Mouse (Mus musculus): ENCODE results near the gene Gm44973. TPM values are rescaled to one million over a fixed set of nuclear protein-coding genes. Genes with fewer than 3 reads are reported as not detected.

The Gm44973 gene
- 0.48 TPM for polyA plus RNA-seq (2014; fragmentation: Illumina TruSeq; extraction: RNeasy Lipid Tissue Mini Kit (QIAGEN cat#74804); ENCODE audit: low replicate concordance)

DNA sequence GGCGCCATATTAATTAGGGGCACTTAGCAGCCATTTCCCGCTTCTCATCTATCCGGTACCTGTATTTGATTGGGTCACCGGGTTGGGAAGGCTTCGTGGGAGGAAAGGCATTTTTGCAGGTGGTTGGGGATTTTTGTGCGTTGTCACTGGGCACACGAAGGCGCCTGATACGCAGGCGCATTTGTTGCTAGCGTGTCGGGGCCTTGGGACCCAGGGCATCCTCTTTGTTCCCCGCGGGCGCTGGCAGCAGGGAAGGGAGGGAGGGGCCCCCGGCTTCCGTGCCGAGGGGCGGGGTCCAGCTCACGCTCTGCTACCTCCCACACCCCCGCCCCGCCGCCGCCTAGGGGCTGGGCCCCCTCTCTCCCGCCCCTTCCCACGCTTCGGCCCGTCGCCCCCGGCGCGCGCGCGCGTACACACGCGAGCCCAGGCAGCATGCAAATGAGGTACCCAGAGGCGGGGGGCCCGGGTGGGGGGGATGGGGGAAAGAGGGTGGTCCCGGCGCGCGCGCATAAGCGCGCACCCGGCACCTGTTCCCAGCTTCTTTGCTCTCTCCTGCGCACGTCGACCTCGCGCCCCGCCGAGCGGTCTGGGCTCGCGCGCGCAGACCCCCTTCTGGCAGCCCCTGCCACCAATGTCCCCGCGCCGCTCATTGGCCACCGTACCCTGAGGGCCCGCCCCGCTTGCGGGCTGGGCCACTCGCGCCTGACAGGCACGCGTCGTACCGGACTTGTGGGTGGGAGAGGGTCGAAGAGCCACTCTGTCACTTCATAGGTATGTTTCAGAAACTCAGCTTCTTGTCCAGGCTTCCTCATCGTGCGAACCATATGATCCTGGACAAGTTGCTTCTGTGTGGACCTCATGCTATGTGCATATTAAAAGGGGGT lies at the start of gene Gm44973:
TSS of gene Gm44973 (plus strand) at position 379 of the 884 bp plus-strand sequence.

DNA sequence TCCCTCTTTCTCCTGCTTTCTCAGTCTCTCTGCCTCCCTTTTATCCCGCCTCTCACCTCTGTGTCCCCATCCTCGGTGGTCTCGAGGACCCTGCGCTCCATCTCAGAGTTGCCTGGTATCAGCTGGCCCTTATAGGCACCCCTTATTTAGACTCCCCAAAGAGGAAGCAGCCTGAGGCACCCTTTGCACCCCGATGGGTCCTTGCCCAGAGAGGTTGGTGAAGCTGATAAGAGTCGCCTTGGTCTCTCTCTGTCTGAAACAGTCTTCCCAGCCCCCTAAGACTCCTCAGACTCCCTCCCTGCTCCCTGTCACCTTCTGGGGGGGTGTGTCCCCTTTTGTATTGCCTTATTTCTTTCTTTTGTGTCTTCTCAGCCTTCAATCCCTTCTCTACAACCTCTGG lies 44.2 kb upstream of the Gm44973 start, which contains the start of gene Sbk3:
TSS of gene Sbk3 (minus strand) at position 101 of the 400 bp plus-strand sequence.

DNA sequence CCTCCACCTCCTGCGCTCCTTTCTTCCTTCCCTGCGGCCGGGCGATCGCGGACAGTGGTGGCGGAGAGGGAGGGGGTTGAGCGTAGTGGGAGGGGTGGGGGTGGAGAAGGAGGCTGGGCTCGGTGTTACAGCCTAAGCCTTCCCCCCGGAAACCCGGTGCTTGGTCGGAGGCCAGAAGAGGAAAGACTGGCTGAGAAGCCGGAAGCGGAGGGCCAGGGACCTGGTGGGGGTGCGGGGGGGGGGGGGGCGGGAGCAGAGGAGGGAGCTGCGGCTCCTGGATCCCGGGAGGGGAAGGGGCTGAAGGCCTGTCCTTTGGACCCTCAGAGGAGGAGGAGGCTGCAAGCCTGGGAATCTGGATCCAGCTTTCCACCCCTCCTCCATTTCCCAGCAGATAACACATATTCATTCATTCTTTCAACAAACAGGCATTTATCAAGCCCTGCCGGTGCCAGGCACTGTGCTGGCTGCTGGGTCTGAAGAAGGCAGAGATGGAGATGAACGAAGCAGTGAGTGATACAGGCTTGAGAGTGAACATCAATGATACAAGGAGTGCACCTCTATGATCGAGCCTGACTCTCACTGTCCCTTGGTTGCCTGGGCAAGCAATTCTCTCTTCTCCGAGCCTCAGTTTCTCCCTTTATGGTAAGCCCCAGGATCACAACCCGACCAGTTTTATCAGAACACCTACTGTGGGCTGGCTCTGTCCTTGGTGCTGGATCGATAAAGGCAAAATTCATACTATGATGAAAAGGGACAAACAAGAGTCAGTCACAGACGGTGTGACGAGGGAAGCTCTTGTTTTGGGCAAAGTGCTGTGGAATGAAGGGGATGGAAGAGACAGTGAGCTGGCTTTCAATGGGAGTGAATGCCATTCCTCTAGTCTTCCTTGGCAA lies 19.0 kb upstream of the Gm44973 start, which contains the start of gene Zfp579:
TSS of gene Zfp579 (minus strand) at position 156 of the 893 bp plus-strand sequence.

DNA sequence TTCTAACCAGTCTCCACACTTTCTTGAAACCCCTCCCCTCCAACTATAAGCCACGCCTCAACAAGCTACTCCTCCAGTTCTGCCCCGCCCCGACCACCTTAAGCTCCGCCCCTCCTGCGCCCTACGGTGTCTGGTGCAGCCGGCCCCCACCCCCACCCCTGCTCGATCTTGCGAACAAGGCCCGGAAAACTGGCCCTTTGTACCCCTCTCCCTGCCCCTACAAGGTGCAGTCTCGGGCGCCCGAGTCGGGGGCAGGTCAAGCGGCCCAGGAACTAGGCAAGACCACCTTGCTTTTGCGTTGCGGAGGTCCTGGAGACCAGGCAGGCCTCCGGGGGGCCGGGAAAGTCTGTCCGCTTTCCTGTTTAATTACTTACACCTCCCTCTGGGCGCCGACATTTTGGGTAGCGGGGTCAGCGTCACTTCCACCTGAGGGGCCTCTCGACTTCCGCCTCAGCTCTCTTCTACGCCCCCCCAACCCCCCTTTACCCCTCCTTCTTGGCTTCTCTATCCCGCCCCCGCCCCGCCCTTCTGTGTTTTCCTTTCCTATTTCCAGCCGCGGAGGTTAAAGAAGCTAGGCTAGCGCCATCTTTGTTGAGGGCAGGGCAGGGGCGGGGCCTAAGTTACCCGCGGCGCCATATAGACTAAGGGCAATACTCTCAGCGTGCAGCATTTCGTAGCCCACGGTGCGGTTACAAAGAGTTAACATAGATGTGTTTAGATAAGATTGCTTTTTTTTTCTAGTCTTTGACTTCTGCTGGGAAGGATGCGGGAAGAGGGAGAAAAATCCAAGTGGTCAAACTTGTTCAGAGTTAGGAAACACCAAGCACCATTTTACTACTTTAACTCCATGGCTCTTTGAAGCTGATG lies 812 bp upstream of the Gm44973 start, which contains the start of the genes Zfp524 and Fiz1:
TSS of gene Zfp524 (plus strand) at position 165 of the 867 bp plus-strand sequence.
TSS of gene Fiz1 (minus strand) at position 447 of the 867 bp plus-strand sequence.

DNA sequence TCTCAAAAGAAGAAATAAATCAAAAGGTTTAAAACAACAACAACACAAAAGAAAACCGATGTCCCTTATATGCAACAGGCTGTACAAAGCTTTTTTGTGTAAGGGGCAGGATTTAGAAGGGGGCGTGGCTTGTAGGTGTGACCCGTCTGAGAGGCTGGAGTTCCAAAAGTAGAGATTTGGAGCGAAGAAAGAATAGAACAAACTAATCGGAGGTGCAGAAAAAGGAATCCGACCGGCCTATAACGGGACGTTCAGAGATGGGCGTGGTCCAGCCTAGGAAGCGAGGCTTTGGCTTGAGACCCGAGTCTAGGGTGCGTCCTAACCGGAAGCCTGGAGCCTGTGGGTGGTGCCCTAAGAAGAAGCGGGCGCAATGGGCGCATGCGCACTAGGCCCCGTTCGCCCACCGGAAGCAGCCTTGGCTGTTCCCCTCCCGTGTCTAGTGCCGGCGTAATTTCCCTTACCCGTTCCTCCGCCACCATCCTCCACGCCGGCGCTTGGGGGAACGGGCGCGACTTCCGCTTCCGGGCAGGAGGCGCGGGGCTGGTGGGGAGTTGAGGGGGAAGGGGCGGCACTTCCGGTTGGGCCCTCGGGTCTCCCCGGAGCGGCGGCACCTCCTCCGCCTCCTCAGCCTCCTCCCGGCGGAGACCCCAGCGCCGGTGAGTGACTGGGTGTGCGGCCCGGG lies 4.8 kb downstream of the Gm44973 start, which contains the start of the genes Zfp865 and Ccdc106:
TSS of gene Zfp865 (plus strand) at position 377 of the 682 bp plus-strand sequence.
TSS of gene Ccdc106 (plus strand) at position 554 of the 682 bp plus-strand sequence.

DNA sequence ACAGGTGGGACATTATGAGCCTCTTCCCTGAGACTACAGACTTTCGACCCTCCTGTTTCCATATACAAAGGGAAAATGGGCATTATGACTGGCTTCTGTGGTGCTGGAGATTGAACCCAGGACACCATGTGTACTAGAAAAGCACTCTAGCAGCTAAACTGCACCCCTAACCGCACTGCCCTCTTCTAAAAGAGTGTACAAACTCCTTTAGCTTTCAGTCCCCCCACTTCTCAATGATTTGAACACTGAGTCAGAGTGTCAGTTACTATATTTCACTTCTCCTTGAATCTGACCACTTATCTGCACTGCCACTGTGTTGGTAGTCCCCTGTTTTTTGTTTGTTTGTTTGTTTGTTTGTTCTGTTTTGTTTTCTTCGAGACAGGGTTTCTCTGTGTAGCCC lies 18.5 kb downstream of the Gm44973 start, which contains the start of gene 4632433K11Rik:
TSS of gene 4632433K11Rik (plus strand) at position 301 of the 400 bp plus-strand sequence.

DNA sequence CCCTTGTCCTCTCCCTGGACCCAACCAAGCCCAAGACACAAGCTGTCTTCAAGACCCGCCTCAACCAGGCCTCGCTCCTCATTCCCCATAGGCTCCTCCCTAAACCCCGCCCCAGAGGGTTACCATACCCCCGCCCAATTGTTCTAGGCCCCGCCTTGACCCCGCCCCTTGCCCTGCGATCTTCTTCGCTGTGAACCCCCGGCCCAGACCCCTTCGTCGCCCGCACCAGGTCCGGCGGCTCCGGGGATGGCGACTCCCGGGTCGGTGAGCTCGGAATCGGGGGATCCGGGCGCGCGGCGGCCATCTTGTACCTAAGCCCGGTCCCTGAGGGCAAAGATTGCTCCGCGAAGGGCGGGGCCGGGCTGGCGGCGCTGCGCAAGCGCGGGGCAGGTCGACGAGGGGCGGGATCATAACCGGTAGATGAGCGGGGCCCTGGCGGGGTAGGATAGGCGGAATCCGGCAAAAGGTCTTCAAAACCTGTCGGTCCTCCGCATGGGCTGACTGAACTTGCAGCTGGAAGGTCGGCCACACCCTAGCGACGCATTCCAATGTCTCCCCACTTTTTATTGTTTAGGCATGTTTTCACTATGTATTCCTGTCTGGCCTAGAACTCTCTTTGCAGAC lies 22.9 kb downstream of the Gm44973 start, which contains the start of gene Zfp784:
TSS of gene Zfp784 (minus strand) at position 338 of the 624 bp plus-strand sequence.

DNA sequence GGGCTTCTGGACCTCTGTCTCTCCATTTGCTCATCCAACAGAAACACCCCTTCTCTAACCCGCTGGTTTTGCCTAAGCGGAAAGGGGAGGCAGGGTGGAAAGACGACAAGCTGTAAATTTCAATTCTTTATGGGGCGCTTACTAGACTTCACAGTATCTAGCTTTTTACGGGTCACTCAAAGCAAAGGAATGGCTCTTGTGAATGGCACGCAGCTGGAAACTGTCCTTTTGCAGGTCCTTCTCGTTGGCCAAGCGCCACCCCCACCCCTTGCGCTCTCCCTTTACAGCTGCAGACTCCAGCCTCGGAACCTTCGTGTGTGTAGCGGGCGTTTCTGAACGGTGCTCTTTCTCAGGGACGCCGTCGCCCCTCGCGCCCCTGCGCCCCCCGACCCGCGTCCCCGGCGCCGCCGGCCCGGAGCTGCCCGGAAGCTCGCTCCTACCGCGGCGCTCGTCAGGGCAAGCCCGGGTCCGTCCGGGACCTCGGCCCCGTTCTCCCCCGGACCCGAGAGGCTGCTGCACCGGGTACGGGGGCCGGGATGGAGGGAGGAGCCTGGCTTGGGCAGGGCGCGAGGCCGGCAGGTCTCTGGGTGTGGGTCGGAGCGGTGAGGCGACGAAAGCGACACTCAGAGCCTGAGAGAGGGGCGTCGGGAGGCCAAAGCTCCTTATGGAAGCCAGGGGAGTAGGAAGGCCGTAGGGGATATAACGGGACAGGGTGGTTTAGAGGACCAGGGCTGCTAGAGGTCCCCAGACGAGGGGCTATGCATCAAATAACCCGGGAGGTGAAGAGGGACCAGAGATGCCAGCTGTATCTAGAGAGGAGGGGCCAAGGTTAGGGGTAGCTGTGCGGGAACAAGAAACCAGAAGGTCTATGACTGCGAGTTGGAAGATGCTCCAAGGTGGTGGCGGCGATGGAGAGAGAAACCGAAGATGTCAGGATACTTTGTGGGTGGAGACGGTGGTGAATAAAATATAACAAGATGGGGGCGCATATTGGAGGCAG lies 36.2 kb downstream of the Gm44973 start, which contains the start of gene Zfp580:
TSS of gene Zfp580 (plus strand) at position 346 of the 1,000 bp plus-strand sequence.

DNA sequence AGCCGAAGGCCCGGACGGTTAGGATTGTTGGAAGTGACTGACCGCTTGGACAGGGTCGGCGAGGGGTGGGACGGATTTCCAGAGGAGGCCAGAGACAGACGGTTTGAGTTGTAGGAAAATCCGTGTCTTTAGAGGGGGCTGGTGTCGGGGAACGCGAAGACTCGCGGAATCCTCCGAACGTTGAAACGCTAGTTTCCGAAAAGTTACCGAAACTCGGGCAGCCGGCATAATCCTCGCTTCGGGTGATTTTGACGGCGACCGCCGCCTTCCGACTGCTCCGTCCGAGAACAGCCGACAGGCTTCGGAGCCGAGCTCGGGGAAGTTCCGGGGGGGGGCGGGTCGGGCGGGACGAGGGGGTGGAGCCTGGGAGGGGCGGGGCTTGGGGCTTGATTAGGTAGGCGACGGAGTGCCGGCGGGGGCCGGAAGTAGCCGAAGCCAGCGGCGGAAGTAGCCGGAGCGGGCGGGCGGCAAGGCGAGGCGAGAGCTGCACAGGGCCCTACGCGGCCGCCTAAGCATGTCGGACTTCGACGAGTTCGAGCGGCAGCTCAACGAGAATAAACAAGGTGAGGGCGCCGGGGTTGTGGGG lies 46.6 kb downstream of the Gm44973 start, which contains the start of gene U2af2:
TSS of gene U2af2 (plus strand) at position 370 of the 586 bp plus-strand sequence.

DNA sequence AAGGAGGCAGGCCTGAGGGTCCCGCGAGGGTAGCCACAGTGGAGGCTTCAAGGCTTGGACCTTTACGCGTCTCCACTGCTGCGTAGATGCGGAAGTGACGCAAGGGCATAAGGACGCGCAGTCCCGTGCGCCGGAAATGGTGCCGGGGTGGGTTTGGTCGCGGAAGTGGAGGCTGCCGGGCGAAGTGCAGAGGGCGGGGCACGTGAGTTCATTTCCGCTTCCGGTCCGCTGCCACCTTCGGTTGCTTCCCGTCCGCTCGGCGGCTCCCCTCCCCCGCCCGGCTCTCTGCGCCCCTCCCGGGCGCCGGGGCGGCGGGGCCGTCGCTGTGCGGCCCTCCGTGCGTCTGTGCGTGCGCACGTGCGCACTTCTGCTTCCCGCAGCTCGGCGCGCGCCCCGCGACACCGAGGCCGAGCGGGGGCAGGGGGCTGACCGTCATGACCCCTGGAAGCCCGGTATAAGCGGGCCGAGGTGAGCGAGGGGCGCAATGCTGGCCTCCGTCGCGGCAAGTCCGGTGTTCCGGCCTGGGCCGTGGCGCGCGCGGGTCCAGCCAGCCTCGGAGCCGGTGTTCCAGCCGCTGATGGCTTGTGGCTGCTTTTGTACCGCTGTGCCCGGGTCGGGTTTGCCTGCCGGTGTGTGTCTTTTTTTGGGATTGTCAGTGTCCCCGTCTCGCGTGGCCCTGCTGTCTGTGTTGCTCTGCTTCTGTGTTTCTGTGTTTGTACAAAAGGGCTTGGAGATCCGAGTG lies 64.9 kb downstream of the Gm44973 start, which contains the start of gene Epn1:
TSS of gene Epn1 (plus strand) at position 226 of the 742 bp plus-strand sequence.

Other genes starting within 250 kb of the Gm44973 start
- gene Fam71e2, start 244.2 kb upstream of the Gm44973 start, polyA plus RNA-seq (2014; fragmentation: Illumina TruSeq; extraction: RNeasy Lipid Tissue Mini Kit (QIAGEN cat#74804); ENCODE audit: low replicate concordance): not detected
- not detected for gene Il11, start 232.6 kb upstream of the Gm44973 start, polyA plus RNA-seq (2014; fragmentation: Illumina TruSeq; extraction: RNeasy Lipid Tissue Mini Kit (QIAGEN cat#74804); ENCODE audit: low replicate concordance)
- not detected for gene Tmem190, start 232.6 kb upstream of the Gm44973 start, polyA plus RNA-seq (2014; fragmentation: Illumina TruSeq; extraction: RNeasy Lipid Tissue Mini Kit (QIAGEN cat#74804); ENCODE audit: low replicate concordance)
- gene Tmem238, start 225.8 kb upstream of the Gm44973 start, polyA plus RNA-seq (2014; fragmentation: Illumina TruSeq; extraction: RNeasy Lipid Tissue Mini Kit (QIAGEN cat#74804); ENCODE audit: low replicate concordance): 1.0 TPM
- 4.2 TPM for gene Rpl28, start 222.6 kb upstream of the Gm44973 start, polyA plus RNA-seq (2014; fragmentation: Illumina TruSeq; extraction: RNeasy Lipid Tissue Mini Kit (QIAGEN cat#74804); ENCODE audit: low replicate concordance)
- 2.9 TPM for gene Ube2s, start 202.9 kb upstream of the Gm44973 start, polyA plus RNA-seq (2014; fragmentation: Illumina TruSeq; extraction: RNeasy Lipid Tissue Mini Kit (QIAGEN cat#74804); ENCODE audit: low replicate concordance)
- 0.19 TPM for gene Shisa7, start 170.8 kb upstream of the Gm44973 start, polyA plus RNA-seq (2014; fragmentation: Illumina TruSeq; extraction: RNeasy Lipid Tissue Mini Kit (QIAGEN cat#74804); ENCODE audit: low replicate concordance)
- gene Isoc2b, start 145.2 kb upstream of the Gm44973 start, polyA plus RNA-seq (2014; fragmentation: Illumina TruSeq; extraction: RNeasy Lipid Tissue Mini Kit (QIAGEN cat#74804); ENCODE audit: low replicate concordance): 0.97 TPM
- gene Isoc2a, start 138.3 kb upstream of the Gm44973 start, polyA plus RNA-seq (2014; fragmentation: Illumina TruSeq; extraction: RNeasy Lipid Tissue Mini Kit (QIAGEN cat#74804); ENCODE audit: low replicate concordance): 0.85 TPM
- not detected for gene Gm36210, start 109.0 kb upstream of the Gm44973 start, polyA plus RNA-seq (2014; fragmentation: Illumina TruSeq; extraction: RNeasy Lipid Tissue Mini Kit (QIAGEN cat#74804); ENCODE audit: low replicate concordance)
- not detected for gene Zfp628, start 100.3 kb upstream of the Gm44973 start, polyA plus RNA-seq (2014; fragmentation: Illumina TruSeq; extraction: RNeasy Lipid Tissue Mini Kit (QIAGEN cat#74804); ENCODE audit: low replicate concordance)
- gene Nat14, start 93.5 kb upstream of the Gm44973 start, polyA plus RNA-seq (2014; fragmentation: Illumina TruSeq; extraction: RNeasy Lipid Tissue Mini Kit (QIAGEN cat#74804); ENCODE audit: low replicate concordance): 0.59 TPM
- not detected for gene Ssc5d, start 89.7 kb upstream of the Gm44973 start, polyA plus RNA-seq (2014; fragmentation: Illumina TruSeq; extraction: RNeasy Lipid Tissue Mini Kit (QIAGEN cat#74804); ENCODE audit: low replicate concordance)
- not detected for gene Sbk2, start 51.1 kb upstream of the Gm44973 start, polyA plus RNA-seq (2014; fragmentation: Illumina TruSeq; extraction: RNeasy Lipid Tissue Mini Kit (QIAGEN cat#74804); ENCODE audit: low replicate concordance)
- gene Sbk3, start 44.3 kb upstream of the Gm44973 start, polyA plus RNA-seq (2014; fragmentation: Illumina TruSeq; extraction: RNeasy Lipid Tissue Mini Kit (QIAGEN cat#74804); ENCODE audit: low replicate concordance): not detected
- gene Zfp579, start 19.3 kb upstream of the Gm44973 start, polyA plus RNA-seq (2014; fragmentation: Illumina TruSeq; extraction: RNeasy Lipid Tissue Mini Kit (QIAGEN cat#74804); ENCODE audit: low replicate concordance): 8.2 TPM
- not detected for gene Zfp524, start 1.1 kb upstream of the Gm44973 start, polyA plus RNA-seq (2014; fragmentation: Illumina TruSeq; extraction: RNeasy Lipid Tissue Mini Kit (QIAGEN cat#74804); ENCODE audit: low replicate concordance)
- 9.3 TPM for gene Fiz1, start 799 bp upstream of the Gm44973 start, polyA plus RNA-seq (2014; fragmentation: Illumina TruSeq; extraction: RNeasy Lipid Tissue Mini Kit (QIAGEN cat#74804); ENCODE audit: low replicate concordance)
- gene Zfp865, start 4.9 kb downstream of the Gm44973 start, polyA plus RNA-seq (2014; fragmentation: Illumina TruSeq; extraction: RNeasy Lipid Tissue Mini Kit (QIAGEN cat#74804); ENCODE audit: low replicate concordance): 3.4 TPM
- gene Ccdc106, start 5.1 kb downstream of the Gm44973 start, polyA plus RNA-seq (2014; fragmentation: Illumina TruSeq; extraction: RNeasy Lipid Tissue Mini Kit (QIAGEN cat#74804); ENCODE audit: low replicate concordance): not detected
- 1.6 TPM for gene 4632433K11Rik, start 18.6 kb downstream of the Gm44973 start, polyA plus RNA-seq (2014; fragmentation: Illumina TruSeq; extraction: RNeasy Lipid Tissue Mini Kit (QIAGEN cat#74804); ENCODE audit: low replicate concordance)
- gene Zfp784, start 22.9 kb downstream of the Gm44973 start, polyA plus RNA-seq (2014; fragmentation: Illumina TruSeq; extraction: RNeasy Lipid Tissue Mini Kit (QIAGEN cat#74804); ENCODE audit: low replicate concordance): 6.2 TPM
- 0.56 TPM for gene Zfp580, start 36.0 kb downstream of the Gm44973 start, polyA plus RNA-seq (2014; fragmentation: Illumina TruSeq; extraction: RNeasy Lipid Tissue Mini Kit (QIAGEN cat#74804); ENCODE audit: low replicate concordance)
- gene U2af2, start 46.6 kb downstream of the Gm44973 start, polyA plus RNA-seq (2014; fragmentation: Illumina TruSeq; extraction: RNeasy Lipid Tissue Mini Kit (QIAGEN cat#74804); ENCODE audit: low replicate concordance): 11.5 TPM
- 0.63 TPM for gene Epn1, start 64.7 kb downstream of the Gm44973 start, polyA plus RNA-seq (2014; fragmentation: Illumina TruSeq; extraction: RNeasy Lipid Tissue Mini Kit (QIAGEN cat#74804); ENCODE audit: low replicate concordance)
- not detected for gene Rfpl4, start 101.5 kb downstream of the Gm44973 start, polyA plus RNA-seq (2014; fragmentation: Illumina TruSeq; extraction: RNeasy Lipid Tissue Mini Kit (QIAGEN cat#74804); ENCODE audit: low replicate concordance)
- gene Rasl2-9, start 110.5 kb downstream of the Gm44973 start, polyA plus RNA-seq (2014; fragmentation: Illumina TruSeq; extraction: RNeasy Lipid Tissue Mini Kit (QIAGEN cat#74804); ENCODE audit: low replicate concordance): 2.1 TPM
- gene Vmn1r55, start 134.2 kb downstream of the Gm44973 start, polyA plus RNA-seq (2014; fragmentation: Illumina TruSeq; extraction: RNeasy Lipid Tissue Mini Kit (QIAGEN cat#74804); ENCODE audit: low replicate concordance): not detected
- not detected for gene Vmn1r56, start 181.3 kb downstream of the Gm44973 start, polyA plus RNA-seq (2014; fragmentation: Illumina TruSeq; extraction: RNeasy Lipid Tissue Mini Kit (QIAGEN cat#74804); ENCODE audit: low replicate concordance)
- not detected for gene Vmn1r57, start 203.0 kb downstream of the Gm44973 start, polyA plus RNA-seq (2014; fragmentation: Illumina TruSeq; extraction: RNeasy Lipid Tissue Mini Kit (QIAGEN cat#74804); ENCODE audit: low replicate concordance)

Measured in small intestine, adult 10 weeks (tissue).